Mouse (Mus musculus) CH12.LX (cell line): ENCODE data around the gene Msrb1.

Source experiments
- CTCF ChIP-seq, 2 experiments: IDR thresholded peaks in 1 of 2; conservative IDR thresholded peaks in 1 of 2; 2 replicates each; pipeline ENCODE4 v1.5.1; 2011 to 2012; ENCODE audit warnings: low read depth in 2 of 2, low read length in 2 of 2, improper control_type of control experiment in 1 of 2, inconsistent platforms in 1 of 2, mild to moderate bottlenecking in 1 of 2, moderate library complexity in 1 of 2
- EP300 ChIP-seq: IDR thresholded peaks from 2 replicates; pipeline ENCODE4 v1.6.1; 2011; ENCODE audit warnings: low read length, improper control_type of control experiment
- ETS1 ChIP-seq: conservative IDR thresholded peaks from 2 replicates; pipeline ENCODE4 v1.6.1; 2012; ENCODE audit warnings: low read depth, mild to moderate bottlenecking, inconsistent platforms, low read length, improper control_type of control experiment, moderate library complexity
- MAZ ChIP-seq: IDR thresholded peaks from 2 replicates; pipeline ENCODE4 v1.6.1; 2012; ENCODE audit warnings: low read depth, mild to moderate bottlenecking, inconsistent platforms, low read length, improper control_type of control experiment, moderate library complexity
- MXI1 ChIP-seq: IDR thresholded peaks from 2 replicates; pipeline ENCODE4 v1.6.1; 2011; ENCODE audit warnings: mild to moderate bottlenecking, low read depth, low read length, improper control_type of control experiment
- POLR2A ChIP-seq: IDR thresholded peaks from 2 replicates; pipeline ENCODE4 v1.6.1; 2011; ENCODE audit warnings: low read depth, mild to moderate bottlenecking, improper control_type of control experiment, low read length

GRCm38 (mm10) chr17:24738238-24738637 lies 1.8 kb downstream of the Msrb1 start:
- TF ChIP-seq EP300 (no peak), MXI1 (no peak), POLR2A (no peak), CTCF (conservative IDR thresholded peaks at IDR 0.05 in 1 of 2, IDR thresholded peaks at IDR 0.05 in 1 of 2; ENCODE audit: low read depth in 2 of 2, low read length in 2 of 2) (no peak), ETS1 (no peak), MAZ (no peak)
